Mouse (Mus musculus) hindbrain, embryonic 15.5 days (tissue): ENCODE data around the gene Cryab. TPM values are rescaled to one million over a fixed set of nuclear protein-coding genes. Genes with fewer than 3 reads are reported as not detected.

Experiments used
- ATAC-seq: fragments of 200-750 bp; cut with Nextera tagmentation; 2 replicates; pipeline ENCODE4 v1.8.0; 2017; ENCODE audit warnings: low read depth, moderate number of reproducible peaks, moderate TSS enrichment; ENCODE audit not compliant: low FRiP score
- H3K27ac ChIP-seq: fragments of 300-500 bp; sonication (generic); replicated peaks from 2 replicates; pipeline ENCODE4 v1.5.1; 2015; ENCODE audit warnings: mild to moderate bottlenecking, inconsistent platforms
- H3K27me3 ChIP-seq: fragments of 300-500 bp; sonication (generic); 2 replicates; pipeline ENCODE4 v1.6.1; 2015; ENCODE audit warnings: control low read depth, inconsistent platforms
- H3K36me3 ChIP-seq: fragments of 300-500 bp; sonication (generic); 2 replicates; pipeline ENCODE4 v1.6.1; 2015; ENCODE audit warnings: control low read depth, inconsistent platforms
- H3K4me1 ChIP-seq: fragments of 300-500 bp; sonication (generic); replicated peaks from 2 replicates; pipeline ENCODE4 v1.6.1; 2015; ENCODE audit warnings: control low read depth, inconsistent platforms
- H3K4me2 ChIP-seq: fragments of 300-500 bp; sonication (generic); 2 replicates; pipeline ENCODE4 v1.6.1; 2015; ENCODE audit warnings: moderate library complexity, mild to moderate bottlenecking, inconsistent platforms
- H3K4me3 ChIP-seq: fragments of 300-500 bp; sonication (generic); 2 replicates; pipeline ENCODE4 v1.5.1; 2015; ENCODE audit warnings: mild to moderate bottlenecking, inconsistent platforms
- H3K9ac ChIP-seq: fragments of 300-500 bp; sonication (generic); 2 replicates; pipeline ENCODE4 v1.6.1; 2015; ENCODE audit warnings: inconsistent platforms
- H3K9me3 ChIP-seq: fragments of 300-500 bp; sonication (generic); 2 replicates; pipeline ENCODE4 v1.6.1; 2016; ENCODE audit warnings: control low read depth, inconsistent platforms
- WGBS: fragments of 180-500 bp; shearing (Covaris S2); methylation state at CpG from one replicate; pipeline ENCODE4 v1.1.7; 2015; 5-methylcytosine and 5-hydroxymethylcytosine counted together
- polyA plus RNA-seq: library from polyadenylated mRNA; unstranded; fragments of >200 nt; fragmentation: Nextera tagmentation; extraction: Ambion mirVana; gene quantifications from 2 replicates; pipeline ENCODE4 v1.2.1, GENCODE M21; 2015

The Cryab gene
- polyA plus RNA-seq, 1 experiment from 2014 or later = 13.3 TPM

- H3K4me2 ChIP-seq = no peak overlapping the region
- H3K4me3 ChIP-seq = no peak overlapping the region
- WGBS = 78% methylated on average over 2 of the region's 2 CpGs
- no peaks in the 10 kb centered on the region for H3K27me3 ChIP-seq
- no peak for ATAC-seq
- peaks cover 37% of the 10 kb centered on the region for H3K4me1 ChIP-seq
- no peaks in the 10 kb centered on the region for H3K9me3 ChIP-seq
- no peak overlapping the region for H3K27ac ChIP-seq
- no peaks in the 10 kb centered on the region for H3K36me3 ChIP-seq
- no peak overlapping the region for H3K9ac ChIP-seq
Observed at GRCm38 (mm10) chr9:50770011-50770410, 18.9 kb downstream of the Cryab start.

GRCm38 (mm10) chr9:50774026-50774462 lies 22.9 kb downstream of the Cryab start:
- ATAC-seq = no peak
- Histone ChIP-seq H3K4me1 (peaks cover 39% of the 10 kb centered on the region), H3K27ac (peak overlapping the region; percentile 95), H3K4me3 (peak overlapping the region; percentile 95), H3K9ac (peak overlapping the region; percentile 98), H3K9me3 (no peaks in the 10 kb centered on the region), H3K27me3 (no peaks in the 10 kb centered on the region), H3K36me3 (no peaks in the 10 kb centered on the region), H3K4me2 (peak overlapping the region; percentile 80)
- WGBS = 73% methylated on average over 4 of the region's 4 CpGs

GRCm38 (mm10) chr9:50774991-50775612 lies 24.0 kb downstream of the Cryab start, which contains the start of the genes Alg9 and 1110032A03Rik:
TSS of gene Alg9 (plus strand) at chr9:50775019.
TSS of gene 1110032A03Rik (minus strand) at chr9:50775520.
- H3K9me3 ChIP-seq = no peaks in the 10 kb centered on the region
- H3K27ac ChIP-seq = peak within 1 kb of the TSS; percentile 95
- ATAC-seq = peak; percentile 85
- peak within 1 kb of the TSS; percentile 98 for H3K9ac ChIP-seq
- peak within 1 kb of the TSS; percentile 80 for H3K4me2 ChIP-seq
- H3K36me3 ChIP-seq = peaks cover 9% of the 10 kb centered on the region
- H3K4me1 ChIP-seq = peaks cover 32% of the 10 kb centered on the region
- H3K4me3 ChIP-seq = peak within 1 kb of the TSS; percentile 95
- no peaks in the 10 kb centered on the region for H3K27me3 ChIP-seq
- under 1% methylated on average over 49 of the region's 51 CpGs for WGBS

DNA sequence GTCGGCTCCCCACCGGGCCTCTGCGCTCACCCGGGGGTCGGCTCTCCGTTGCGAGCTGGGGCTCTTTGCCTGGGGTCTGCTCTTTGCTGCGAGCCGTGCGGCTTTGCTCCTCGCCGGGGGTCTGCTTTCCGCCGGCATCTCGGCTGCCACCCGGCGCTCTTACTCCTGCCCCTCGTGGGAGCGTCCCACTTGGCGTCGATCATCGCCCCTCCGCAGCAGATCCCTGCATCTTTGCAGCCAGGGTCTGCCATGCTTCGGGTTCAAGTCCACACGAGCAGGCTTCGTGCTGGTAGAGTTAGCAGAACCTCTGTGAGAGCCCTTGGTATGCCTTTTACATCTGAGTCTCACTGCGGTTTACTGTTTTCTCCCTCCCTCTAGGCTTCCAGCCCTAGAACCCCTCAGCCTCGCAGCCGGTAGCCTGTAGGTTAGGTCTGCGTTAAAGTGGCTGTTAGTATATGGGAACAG lies 24.6 kb downstream of the Cryab start:
- Histone ChIP-seq H3K4me3 (peak overlapping the region; percentile 95), H3K27me3 (no peaks in the 10 kb centered on the region), H3K9me3 (no peaks in the 10 kb centered on the region), H3K4me2 (peak overlapping the region; percentile 80), H3K9ac (peak overlapping the region; percentile 98), H3K36me3 (peaks cover 15% of the 10 kb centered on the region), H3K27ac (peak overlapping the region; percentile 95), H3K4me1 (peaks cover 32% of the 10 kb centered on the region)
- peak; percentile 76 for ATAC-seq
- under 1% methylated on average over 30 of the region's 30 CpGs for WGBS

- Histone ChIP-seq H3K4me2 (peak overlapping the region; percentile 80), H3K27ac (peak overlapping the region; percentile 95), H3K27me3 (no peaks in the 10 kb centered on the region), H3K4me1 (peaks cover 32% of the 10 kb centered on the region), H3K36me3 (peaks cover 21% of the 10 kb centered on the region), H3K4me3 (peak overlapping the region; percentile 95), H3K9me3 (no peaks in the 10 kb centered on the region), H3K9ac (peak overlapping the region; percentile 98)
- 66% methylated on average over 11 of the region's 11 CpGs for WGBS
- ATAC-seq = no peak
Observed at GRCm38 (mm10) chr9:50776162-50776760, 25.1 kb downstream of the Cryab start.

DNA sequence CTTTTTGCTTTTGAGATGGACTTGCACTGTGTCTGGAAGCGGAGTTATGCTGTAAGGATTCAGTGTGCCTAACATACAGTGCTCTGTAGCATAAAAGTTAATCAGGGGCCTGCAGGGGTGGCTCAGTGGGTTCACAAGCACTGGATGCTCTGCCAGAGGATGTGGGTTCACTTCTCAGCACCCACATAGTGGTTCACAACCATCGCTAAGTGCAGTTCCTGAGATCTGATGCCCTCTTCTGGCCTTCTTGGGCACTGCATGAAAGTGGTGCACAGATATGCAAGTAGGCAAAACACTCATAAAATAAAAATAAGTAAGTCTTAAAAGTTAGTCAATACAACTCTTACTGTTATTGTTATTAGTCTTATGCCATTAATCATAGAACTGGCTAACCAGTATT lies 31.0 kb downstream of the Cryab start:
- peaks cover 76% of the 10 kb centered on the region for H3K36me3 ChIP-seq
- no peaks in the 10 kb centered on the region for H3K27me3 ChIP-seq
- no peaks in the 10 kb centered on the region for H3K9me3 ChIP-seq
- H3K9ac ChIP-seq = no peak overlapping the region
- H3K4me2 ChIP-seq = no peak overlapping the region
- whole genome bisulfite sequencing = 71% methylated on average over 2 of the region's 2 CpGs
- H3K4me3 ChIP-seq = no peak overlapping the region
- H3K27ac ChIP-seq = no peak overlapping the region
- H3K4me1 ChIP-seq = peaks cover 4% of the 10 kb centered on the region; the same call in 1 of the 2 replicates
- no peak for ATAC-seq

GRCm38 (mm10) chr9:50795266-50795665 lies 44.1 kb downstream of the Cryab start:
- no peak overlapping the region for H3K4me3 ChIP-seq
- H3K27me3 ChIP-seq = no peaks in the 10 kb centered on the region
- no peaks in the 10 kb centered on the region for H3K9me3 ChIP-seq
- H3K4me2 ChIP-seq = no peak overlapping the region
- ATAC-seq = no peak
- no peak overlapping the region for H3K27ac ChIP-seq
- no peak overlapping the region for H3K9ac ChIP-seq
- 89% methylated on average over 3 of the region's 3 CpGs for WGBS
- no peaks in the 10 kb centered on the region for H3K4me1 ChIP-seq
- peaks cover 42% of the 10 kb centered on the region for H3K36me3 ChIP-seq

DNA sequence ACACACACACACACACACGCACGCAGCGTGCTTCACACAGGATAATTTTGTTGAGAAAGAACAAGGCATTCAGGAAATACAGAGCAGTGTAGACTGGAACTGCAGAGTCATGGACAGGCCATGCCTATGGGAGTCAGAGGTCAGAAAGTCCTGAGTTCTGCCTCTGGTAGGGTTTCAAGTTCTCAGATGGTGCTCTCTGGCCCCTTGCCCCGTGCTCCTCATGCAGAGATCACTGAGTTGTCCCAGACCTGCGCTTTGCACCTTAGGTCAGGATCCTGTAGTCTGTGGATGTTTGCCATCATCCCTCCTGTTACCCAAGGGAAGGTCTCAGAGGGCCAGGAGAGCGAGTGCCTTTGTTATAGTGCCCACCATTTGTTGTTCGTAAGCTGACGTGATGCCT lies 45.7 kb downstream of the Cryab start:
- H3K36me3 ChIP-seq = peaks cover 37% of the 10 kb centered on the region
- 89% methylated on average over 8 of the region's 8 CpGs for WGBS
- no peak for ATAC-seq

DNA sequence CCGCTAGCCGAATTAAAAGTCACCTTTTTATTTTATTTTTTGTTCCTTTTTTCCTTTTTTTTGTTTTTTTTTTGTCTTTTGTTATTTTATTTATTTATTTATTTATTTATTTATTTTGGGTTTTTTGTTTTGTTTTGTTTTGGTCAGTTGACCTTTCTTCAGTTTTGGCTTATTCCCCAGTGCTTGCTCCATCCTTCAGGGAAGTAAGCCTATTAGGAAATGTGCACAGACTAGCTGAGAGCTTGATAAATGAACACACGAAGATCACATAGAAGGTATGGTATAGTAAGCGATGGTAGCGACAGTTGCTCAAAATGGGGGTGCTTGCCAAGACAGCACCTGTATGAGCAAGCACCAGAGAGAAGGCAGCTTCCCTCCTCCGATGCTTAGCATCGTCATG lies 46.5 kb downstream of the Cryab start:
- peaks cover 31% of the 10 kb centered on the region for H3K36me3 ChIP-seq

More for the DNA sequence above, 45.7 kb downstream of the Cryab start:
- Histone ChIP-seq H3K4me3 (no peak overlapping the region), H3K9ac (no peak overlapping the region), H3K4me2 (no peak overlapping the region), H3K9me3 (no peaks in the 10 kb centered on the region), H3K27ac (no peak overlapping the region), H3K4me1 (no peaks in the 10 kb centered on the region), H3K27me3 (no peaks in the 10 kb centered on the region)

GRCm38 (mm10) chr9:50798368-50798767 lies 47.2 kb downstream of the Cryab start:
- no peaks in the 10 kb centered on the region for H3K27me3 ChIP-seq
- H3K4me2 ChIP-seq = no peak overlapping the region
- no peak for ATAC-seq
- H3K9me3 ChIP-seq = no peaks in the 10 kb centered on the region
- peaks cover 32% of the 10 kb centered on the region for H3K36me3 ChIP-seq
- H3K27ac ChIP-seq = no peak overlapping the region
- 91% methylated on average over 5 of the region's 5 CpGs for WGBS
- H3K4me1 ChIP-seq = no peaks in the 10 kb centered on the region
- no peak overlapping the region for H3K9ac ChIP-seq
- no peak overlapping the region for H3K4me3 ChIP-seq

More for the DNA sequence above, 46.5 kb downstream of the Cryab start:
- H3K9me3 ChIP-seq = no peaks in the 10 kb centered on the region
- H3K4me2 ChIP-seq = no peak overlapping the region
- no peaks in the 10 kb centered on the region for H3K4me1 ChIP-seq
- H3K9ac ChIP-seq = no peak overlapping the region
- no peak overlapping the region for H3K27ac ChIP-seq
- 97% methylated on average over 7 of the region's 7 CpGs for WGBS
- no peaks in the 10 kb centered on the region for H3K27me3 ChIP-seq
- no peak for ATAC-seq
- no peak overlapping the region for H3K4me3 ChIP-seq

- H3K4me3 ChIP-seq = no peak overlapping the region
- H3K9me3 ChIP-seq = no peaks in the 10 kb centered on the region
- H3K27me3 ChIP-seq = no peaks in the 10 kb centered on the region
- H3K36me3 ChIP-seq = peaks cover 42% of the 10 kb centered on the region
- H3K4me2 ChIP-seq = no peak overlapping the region
- WGBS = 70% methylated on average over 2 of the region's 2 CpGs
- ATAC-seq = no peak
- no peak overlapping the region for H3K9ac ChIP-seq
- no peaks in the 10 kb centered on the region for H3K4me1 ChIP-seq
- H3K27ac ChIP-seq = no peak overlapping the region
Observed at GRCm38 (mm10) chr9:50800985-50801384, 49.9 kb downstream of the Cryab start.

DNA sequence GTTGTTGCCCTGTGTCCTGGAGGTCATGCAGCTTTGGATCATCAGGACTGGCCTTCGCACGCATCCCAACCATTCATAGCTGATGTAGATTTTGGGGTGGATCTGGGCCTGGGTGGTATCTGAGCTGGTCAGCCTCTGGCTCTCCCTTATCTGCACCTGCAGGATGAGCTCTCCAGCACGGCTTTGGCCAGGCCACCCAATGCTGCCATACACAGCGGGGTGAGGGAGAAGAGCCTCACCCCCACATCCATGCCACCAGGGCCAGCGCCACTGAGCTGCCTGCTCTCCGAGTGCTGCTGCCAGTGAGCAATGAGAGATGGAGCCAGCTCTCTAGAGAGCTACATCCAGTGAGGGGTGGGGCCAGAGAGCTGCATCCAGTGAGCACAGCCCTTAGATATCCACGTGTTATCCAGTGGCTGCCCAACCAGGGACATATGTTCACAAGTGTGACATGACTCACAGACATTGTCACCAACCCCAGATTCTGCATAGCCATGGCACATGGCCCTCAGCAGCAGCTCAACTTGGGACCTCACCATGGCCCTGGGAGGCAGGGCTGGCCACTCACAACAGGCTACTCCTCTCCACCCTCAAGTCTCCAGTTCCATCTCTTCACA lies 52.0 kb downstream of the Cryab start:
- Histone ChIP-seq H3K9ac (no peak overlapping the region), H3K4me3 (no peak overlapping the region), H3K36me3 (peaks cover 47% of the 10 kb centered on the region), H3K4me2 (no peak overlapping the region), H3K9me3 (no peaks in the 10 kb centered on the region), H3K27ac (no peak overlapping the region), H3K27me3 (no peaks in the 10 kb centered on the region), H3K4me1 (no peaks in the 10 kb centered on the region)
- ATAC-seq = no peak
- WGBS = 92% methylated on average over 7 of the region's 7 CpGs
